Comparison of ENCODE assay signal across 9 mouse cellular contexts in genomic region chr2:11601795-11602194, GRCm38 (mm10). TPM values are rescaled to one million over a fixed set of nuclear protein-coding genes. Genes with fewer than 3 reads are reported as not detected.
DNase-seq lines count a peak whose midpoint lies in the region; ATAC-seq and TF ChIP-seq lines count a peak whose summit lies in the region.
"Had no signal": no experiment of that assay in that cellular context is flagged by ENCODE, and none has a peak within 500 bp of the region (broad histone marks: within the 10 kb centered on the region; RNA-seq: fewer than 3 reads in every experiment).

No protein-coding gene starts in this region.

- no peaks in the 10 kb centered on the region for H3K9me3 ChIP-seq in kidney, postnatal 0 days (replicated peaks; ENCODE audit: low read length)
- no peaks in the 10 kb centered on the region for H3K9me3 ChIP-seq in embryonic facial prominence, embryonic 13.5 days
- no peaks in the 10 kb centered on the region for H3K9me3 ChIP-seq in intestine, embryonic 15.5 days
- no peaks in the 10 kb centered on the region for H3K9me3 ChIP-seq in midbrain, postnatal 0 days (ENCODE audit: low read length)

- peak overlapping the region; percentile 93 for H3K4me3 ChIP-seq in kidney, postnatal 0 days (replicated peaks; ENCODE audit: low read depth, low read length)
- H3K4me3 ChIP-seq in embryonic facial prominence, embryonic 13.5 days: peak overlapping the region; percentile 96
- H3K4me3 ChIP-seq in intestine, embryonic 15.5 days (replicated peaks): peak overlapping the region; percentile 71
- peak overlapping the region; percentile 95 for H3K4me3 ChIP-seq in midbrain, postnatal 0 days (ENCODE audit: low read depth, low read length)

- H3K36me3 ChIP-seq in kidney, postnatal 0 days (ENCODE audit: insufficient read depth, low read length): peaks cover 14% of the 10 kb centered on the region
- H3K36me3 ChIP-seq in embryonic facial prominence, embryonic 13.5 days: peaks cover 36% of the 10 kb centered on the region
- peaks cover 13% of the 10 kb centered on the region for H3K36me3 ChIP-seq in intestine, embryonic 15.5 days
- peaks cover 12% of the 10 kb centered on the region; the same call in 1 of the 2 replicates for H3K36me3 ChIP-seq in midbrain, postnatal 0 days (ENCODE audit: insufficient read depth, low read length)

- no peak for TF ChIP-seq CTCF in kidney, postnatal 0 days (IDR thresholded peaks at IDR 0.05; ENCODE audit: low read depth)
- no peak for TF ChIP-seq CTCF in midbrain, postnatal 0 days (IDR thresholded peaks at IDR 0.05)

- no peak for ATAC-seq in kidney, postnatal 0 days (replicated peaks; ENCODE audit: low FRiP score, low read depth)
- no peak for ATAC-seq in embryonic facial prominence, embryonic 13.5 days (ENCODE audit: insufficient number of reproducible peaks, insufficient read depth, low FRiP score, low TSS enrichment, low read depth)
- no peak for ATAC-seq in intestine, embryonic 15.5 days
- ATAC-seq in midbrain, postnatal 0 days (ENCODE audit: low FRiP score): no peak

- no peak for DNase-seq in kidney, postnatal 0 days (ENCODE audit: low spot score)
- DNase-seq in kidney, postnatal 4 days: no peak
- DNase-seq in midbrain, postnatal 0 days (ENCODE audit: low spot score): no peak
- DNase-seq in thymus, postnatal 36 days: no peak
- no peak for DNase-seq in cerebellum, postnatal 36 days
- DNase-seq in right cerebral cortex, postnatal 14 days: no peak

- H3K4me1 ChIP-seq in kidney, postnatal 0 days (replicated peaks; ENCODE audit: insufficient read depth, low read length): peaks cover 8% of the 10 kb centered on the region; the same call in 1 of the 2 replicates
- H3K4me1 ChIP-seq in embryonic facial prominence, embryonic 13.5 days: peaks cover 10% of the 10 kb centered on the region
- H3K4me1 ChIP-seq in intestine, embryonic 15.5 days (replicated peaks): peaks cover 6% of the 10 kb centered on the region; the same call in 1 of the 2 replicates
- peaks cover 6% of the 10 kb centered on the region; the same call in 1 of the 2 replicates for H3K4me1 ChIP-seq in midbrain, postnatal 0 days (ENCODE audit: insufficient read depth, low read length)

- H3K9ac ChIP-seq in kidney, postnatal 0 days (ENCODE audit: low read depth, low read length): peak overlapping the region; percentile 96
- peak overlapping the region; percentile 99 for H3K9ac ChIP-seq in embryonic facial prominence, embryonic 13.5 days
- H3K9ac ChIP-seq in intestine, embryonic 15.5 days: peak overlapping the region; percentile 83; the same call in 1 of the 2 replicates
- no peak overlapping the region; the same call in 1 of the 2 replicates for H3K9ac ChIP-seq in midbrain, postnatal 0 days (replicated peaks; ENCODE audit: low read length, poor library complexity, severe bottlenecking)

- 78% methylated on average over 6 of the region's 6 CpGs for WGBS in kidney, postnatal 0 days
- 77% methylated on average over 6 of the region's 6 CpGs for WGBS in embryonic facial prominence, embryonic 13.5 days
- 76% methylated on average over 6 of the region's 6 CpGs for WGBS in intestine, embryonic 15.5 days
- WGBS in midbrain, postnatal 0 days: 90% methylated on average over 6 of the region's 6 CpGs

- no peaks in the 10 kb centered on the region for H3K27me3 ChIP-seq in kidney, postnatal 0 days (ENCODE audit: insufficient read depth, low read length)
- no peaks in the 10 kb centered on the region for H3K27me3 ChIP-seq in embryonic facial prominence, embryonic 13.5 days
- no peaks in the 10 kb centered on the region for H3K27me3 ChIP-seq in intestine, embryonic 15.5 days (replicated peaks)
- H3K27me3 ChIP-seq in midbrain, postnatal 0 days (ENCODE audit: insufficient read depth, low read length): no peaks in the 10 kb centered on the region

- no peak overlapping the region; the same call in 1 of the 2 replicates for H3K27ac ChIP-seq in kidney, postnatal 0 days
- no peak overlapping the region for H3K27ac ChIP-seq in embryonic facial prominence, embryonic 13.5 days
- H3K27ac ChIP-seq in intestine, embryonic 15.5 days: no peak overlapping the region
- H3K27ac ChIP-seq in midbrain, postnatal 0 days (ENCODE audit: low read depth, low read length): no peak overlapping the region

- H3K4me2 ChIP-seq in kidney, postnatal 0 days (ENCODE audit: low read length): peak overlapping the region; percentile 78
- peak overlapping the region; percentile 86 for H3K4me2 ChIP-seq in embryonic facial prominence, embryonic 13.5 days
- peak overlapping the region; percentile 69 for H3K4me2 ChIP-seq in intestine, embryonic 15.5 days (replicated peaks)
- peak overlapping the region; percentile 84 for H3K4me2 ChIP-seq in midbrain, postnatal 0 days (ENCODE audit: low read depth, low read length, poor library complexity, severe bottlenecking)

RNA-seq across cellular contexts. Expression of gene Rbm17, which starts 2.2 kb away (rescaled TPM):
- 110 and 116 TPM in 2 replicates for polyA plus RNA-seq in kidney, postnatal 0 days (2015; fragmentation: Nextera tagmentation; extraction: Ambion mirVana)
- 166 and 170 TPM in 2 replicates for polyA plus RNA-seq in embryonic facial prominence, embryonic 13.5 days (2015; fragmentation: Nextera tagmentation; extraction: Ambion mirVana)
- 128 and 138 TPM in 2 replicates for polyA plus RNA-seq in intestine, embryonic 15.5 days (2015; fragmentation: Nextera tagmentation; extraction: Ambion mirVana)
- total RNA-seq in midbrain, postnatal 0 days (2014; rRNA removed): 76.1 and 97.7 TPM in 2 replicates
- polyA plus RNA-seq in midbrain, postnatal 0 days (2015; fragmentation: Nextera tagmentation; extraction: Ambion mirVana): 117 and 119 TPM in 2 replicates

RNA-seq across cellular contexts. Expression of gene Gm17490, which starts 24.3 kb away (rescaled TPM):
- not detected in 2 replicates for polyA plus RNA-seq in kidney, postnatal 0 days (2015; fragmentation: Nextera tagmentation; extraction: Ambion mirVana)
- polyA plus RNA-seq in embryonic facial prominence, embryonic 13.5 days (2015; fragmentation: Nextera tagmentation; extraction: Ambion mirVana): not detected in 2 replicates
- not detected in 2 replicates for polyA plus RNA-seq in intestine, embryonic 15.5 days (2015; fragmentation: Nextera tagmentation; extraction: Ambion mirVana)
- total RNA-seq in midbrain, postnatal 0 days (2014; rRNA removed): not detected in 2 replicates
- polyA plus RNA-seq in midbrain, postnatal 0 days (2015; fragmentation: Nextera tagmentation; extraction: Ambion mirVana): not detected in 2 replicates
- polyA plus RNA-seq: large intestine, adult 2 months had no signal

RNA-seq across cellular contexts. Expression of gene Il2ra, which starts 40.8 kb away (rescaled TPM):
- polyA plus RNA-seq in kidney, postnatal 0 days (2015; fragmentation: Nextera tagmentation; extraction: Ambion mirVana): not detected in 2 replicates
- not detected in 2 replicates for polyA plus RNA-seq in embryonic facial prominence, embryonic 13.5 days (2015; fragmentation: Nextera tagmentation; extraction: Ambion mirVana)
- 0.03 and 0.06 TPM in 2 replicates for polyA plus RNA-seq in intestine, embryonic 15.5 days (2015; fragmentation: Nextera tagmentation; extraction: Ambion mirVana)
- 0.05 TPM in 1 of 2 replicates, not detected in the other for total RNA-seq in midbrain, postnatal 0 days (2014; rRNA removed)
- polyA plus RNA-seq in midbrain, postnatal 0 days (2015; fragmentation: Nextera tagmentation; extraction: Ambion mirVana): not detected in 2 replicates

RNA-seq across cellular contexts. Expression of gene Pfkfb3, which starts 47.9 kb away (rescaled TPM):
- 9.4 and 10.9 TPM in 2 replicates for polyA plus RNA-seq in kidney, postnatal 0 days (2015; fragmentation: Nextera tagmentation; extraction: Ambion mirVana)
- polyA plus RNA-seq in embryonic facial prominence, embryonic 13.5 days (2015; fragmentation: Nextera tagmentation; extraction: Ambion mirVana): 13.4 and 15.6 TPM in 2 replicates
- 18.9 and 20.7 TPM in 2 replicates for polyA plus RNA-seq in intestine, embryonic 15.5 days (2015; fragmentation: Nextera tagmentation; extraction: Ambion mirVana)
- 14.7 and 17.8 TPM in 2 replicates for total RNA-seq in midbrain, postnatal 0 days (2014; rRNA removed)
- 20.9 and 23.5 TPM in 2 replicates for polyA plus RNA-seq in midbrain, postnatal 0 days (2015; fragmentation: Nextera tagmentation; extraction: Ambion mirVana)
